Mouse (Mus musculus) E14TG2a.4 (cell line): Measurements from ENCODE around the gene Ppara.

ENCODE experiments used
- H3K27me3 ChIP-seq: 2 replicates; pipeline ENCODE4 v1.6.1; 2014; ENCODE audit warnings: low read length, control low read depth; ENCODE audit not compliant: insufficient read depth
- H3K36me3 ChIP-seq: 2 replicates; pipeline ENCODE4 v1.6.1; 2014; ENCODE audit warnings: low read length, control low read depth; ENCODE audit not compliant: insufficient read depth
- H3K4me1 ChIP-seq: replicated peaks from 2 replicates; pipeline ENCODE4 v1.6.1; 2014; ENCODE audit warnings: low read depth, low read length, control low read depth
- H3K4me3 ChIP-seq: replicated peaks from 2 replicates; pipeline ENCODE4 v1.5.1; 2014; ENCODE audit warnings: mild to moderate bottlenecking, low read length
- H3K9me3 ChIP-seq: 2 replicates; pipeline ENCODE4 v1.6.1; 2014; ENCODE audit warnings: low read length, control low read depth
- CTCF ChIP-seq: conservative IDR thresholded peaks from 2 replicates; pipeline ENCODE4 v1.5.1; 2014; ENCODE audit warnings: low read length
- NANOG ChIP-seq: IDR thresholded peaks from 2 replicates; pipeline ENCODE4 v1.6.1; 2014; ENCODE audit warnings: borderline replicate concordance, low read length, mixed read lengths
- POU5F1 ChIP-seq: IDR thresholded peaks from 2 replicates; pipeline ENCODE4 v1.6.1; 2014; ENCODE audit warnings: low read length, borderline replicate concordance

Gene Ppara

GRCm38 (mm10) chr15:85693819-85694218 lies 41.0 kb upstream of the Ppara start:
- H3K9me3 ChIP-seq = no peaks in the 10 kb centered on the region
- no peak for TF ChIP-seq NANOG
- TF ChIP-seq CTCF = no peak
- TF ChIP-seq POU5F1 = no peak
- no peak overlapping the region for H3K4me3 ChIP-seq
- 0 out of 2 replicates have a peak, but pooled peaks cover 6% of the 10 kb centered on the region for H3K27me3 ChIP-seq
- 0 out of 2 replicates have a peak, but pooled peaks cover 7% of the 10 kb centered on the region for H3K36me3 ChIP-seq
- no peaks in the 10 kb centered on the region for H3K4me1 ChIP-seq

GRCm38 (mm10) chr15:85694379-85694778 lies 40.4 kb upstream of the Ppara start:
- Histone ChIP-seq H3K4me3 (no peak overlapping the region), H3K9me3 (no peaks in the 10 kb centered on the region), H3K36me3 (0 out of 2 replicates have a peak, but pooled peaks cover 7% of the 10 kb centered on the region), H3K4me1 (no peaks in the 10 kb centered on the region), H3K27me3 (0 out of 2 replicates have a peak, but pooled peaks cover 6% of the 10 kb centered on the region)
- TF ChIP-seq POU5F1 (no peak), CTCF (no peak)

DNA sequence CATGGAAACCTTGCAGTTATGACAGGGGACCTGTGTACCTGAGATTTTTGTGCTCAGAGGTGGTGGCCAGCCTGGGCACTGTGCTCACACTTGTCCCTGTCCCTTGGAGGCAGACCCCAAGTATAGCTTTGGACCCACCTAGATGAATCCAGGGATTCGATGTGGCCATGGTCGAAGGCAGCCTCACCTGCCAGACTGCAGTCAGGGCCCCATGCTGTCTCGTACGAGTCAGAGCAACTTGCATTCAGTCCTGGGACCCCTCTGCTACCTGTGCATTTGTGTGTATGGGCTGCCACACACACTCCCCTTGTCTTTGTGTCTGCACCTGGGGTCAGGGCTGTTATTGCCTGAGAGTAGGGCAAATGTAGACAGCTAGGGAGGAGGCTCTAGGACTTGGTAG lies 39.5 kb upstream of the Ppara start:
- Histone ChIP-seq H3K27me3 (no peaks in the 10 kb centered on the region; the same call in 1 of the 2 replicates), H3K9me3 (0 out of 2 replicates have a peak, but pooled peaks cover 6% of the 10 kb centered on the region), H3K4me3 (no peak overlapping the region), H3K4me1 (no peaks in the 10 kb centered on the region), H3K36me3 (0 out of 2 replicates have a peak, but pooled peaks cover 7% of the 10 kb centered on the region)
- TF ChIP-seq POU5F1 (no peak), NANOG (no peak), CTCF (no peak)

- no peak for TF ChIP-seq POU5F1
- TF ChIP-seq CTCF = no peak
- no peak for TF ChIP-seq NANOG
- Histone ChIP-seq H3K4me1 (peaks cover 13% of the 10 kb centered on the region), H3K36me3 (0 out of 2 replicates have a peak, but pooled peaks cover 7% of the 10 kb centered on the region), H3K4me3 (no peak overlapping the region), H3K27me3 (peaks cover 3% of the 10 kb centered on the region; the same call in 1 of the 2 replicates), H3K9me3 (0 out of 2 replicates have a peak, but pooled peaks cover 6% of the 10 kb centered on the region)
Observed at GRCm38 (mm10) chr15:85698345-85699034, 36.3 kb upstream of the Ppara start.

- Histone ChIP-seq H3K9me3 (0 out of 2 replicates have a peak, but pooled peaks cover 6% of the 10 kb centered on the region), H3K27me3 (peaks cover 3% of the 10 kb centered on the region; the same call in 1 of the 2 replicates)
- TF ChIP-seq NANOG = no peak
- TF ChIP-seq CTCF = no peak
- no peak for TF ChIP-seq POU5F1
Observed at GRCm38 (mm10) chr15:85699452-85699851, 35.3 kb upstream of the Ppara start.

DNA sequence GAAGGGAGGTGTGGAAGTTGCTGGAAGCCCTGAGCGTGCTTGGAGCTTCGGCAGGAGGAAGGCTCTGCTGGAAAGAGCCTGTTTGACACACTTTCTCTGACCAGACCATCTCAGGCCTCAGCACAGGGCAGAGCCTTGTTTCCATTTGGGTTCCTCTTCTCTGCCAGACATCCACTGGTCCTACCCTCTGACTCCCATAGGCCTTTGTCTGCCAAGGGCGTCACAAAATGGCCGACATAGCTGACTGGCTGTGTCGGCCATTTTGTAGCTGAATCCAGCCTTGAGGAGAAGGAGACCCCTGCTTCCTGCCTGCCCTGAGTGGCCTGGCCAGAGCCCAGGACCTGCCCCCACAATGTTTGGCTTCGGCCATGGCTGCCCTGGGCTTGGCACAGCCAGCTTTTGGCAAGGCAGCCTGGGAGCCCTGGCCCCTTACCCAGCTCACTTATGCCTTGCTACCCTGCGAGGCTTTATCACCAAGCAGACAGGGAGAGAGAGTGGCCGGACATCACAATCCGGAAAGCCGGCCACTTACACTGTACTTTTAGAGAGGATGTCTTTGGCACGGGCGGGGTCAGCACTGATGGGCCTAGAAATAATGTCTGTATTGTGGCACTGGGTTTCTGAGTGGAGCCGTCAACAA lies 34.8 kb upstream of the Ppara start:
- H3K27me3 ChIP-seq = peaks cover 3% of the 10 kb centered on the region; the same call in 1 of the 2 replicates
- H3K9me3 ChIP-seq = 0 out of 2 replicates have a peak, but pooled peaks cover 6% of the 10 kb centered on the region
- peaks cover 13% of the 10 kb centered on the region for H3K4me1 ChIP-seq
- no peaks in the 10 kb centered on the region for H3K36me3 ChIP-seq
- no peak overlapping the region for H3K4me3 ChIP-seq
- TF ChIP-seq NANOG (no peak), CTCF (no peak), POU5F1 (no peak)

More at GRCm38 (mm10) chr15:85699452-85699851, 35.3 kb upstream of the Ppara start:
- H3K36me3 ChIP-seq = no peaks in the 10 kb centered on the region
- no peak overlapping the region for H3K4me3 ChIP-seq
- H3K4me1 ChIP-seq = peaks cover 13% of the 10 kb centered on the region

DNA sequence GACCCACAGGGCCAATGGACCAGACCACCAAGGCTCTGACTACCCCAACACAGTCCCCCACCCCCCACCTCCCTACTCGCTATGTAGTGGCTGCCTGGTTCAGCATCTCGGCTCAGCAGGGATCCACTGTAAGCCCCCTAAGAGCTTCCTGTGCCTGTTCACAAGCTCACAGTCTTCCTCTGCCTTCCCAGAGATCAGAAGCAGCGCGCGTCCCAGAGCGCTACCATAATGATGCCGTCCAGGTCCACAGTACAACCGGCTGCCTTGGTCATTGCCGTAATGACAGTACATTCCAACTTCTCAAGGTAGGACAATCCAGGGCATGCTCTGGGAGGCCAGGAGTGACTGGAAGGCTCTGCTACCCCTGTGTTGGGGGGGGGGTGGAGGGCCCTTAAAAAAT lies 34.1 kb upstream of the Ppara start:
- Histone ChIP-seq H3K36me3 (no peaks in the 10 kb centered on the region), H3K9me3 (0 out of 2 replicates have a peak, but pooled peaks cover 6% of the 10 kb centered on the region), H3K4me1 (peaks cover 13% of the 10 kb centered on the region), H3K4me3 (no peak overlapping the region), H3K27me3 (peaks cover 3% of the 10 kb centered on the region; the same call in 1 of the 2 replicates)
- TF ChIP-seq POU5F1 = no peak
- TF ChIP-seq CTCF = no peak
- TF ChIP-seq NANOG = no peak
